24 mouse cellular contexts compared by ENCODE assay signal in the genomic region with DNA sequence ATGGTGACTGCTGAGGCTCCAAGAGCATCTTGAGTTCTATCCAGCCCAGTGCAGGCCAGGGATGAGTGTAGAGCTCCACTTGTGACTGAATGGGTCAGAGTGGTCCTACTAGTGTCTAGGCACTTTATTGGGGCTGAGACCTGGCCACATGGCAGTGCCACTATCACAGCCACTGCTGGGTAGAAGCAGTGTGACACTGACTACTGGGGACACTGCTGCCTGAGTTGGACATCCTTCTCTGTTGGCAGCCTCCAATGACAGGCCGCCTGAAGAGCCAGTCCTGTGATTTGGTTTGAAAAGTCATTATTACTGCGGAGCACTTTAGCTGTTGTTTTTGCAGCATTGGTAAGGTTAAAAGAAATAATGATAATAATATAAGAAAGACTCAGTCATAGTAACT. TPM values are rescaled to one million over a fixed set of nuclear protein-coding genes. Genes with fewer than 3 reads are reported as not detected.
DNase-seq lines count a peak whose midpoint lies in the region; ATAC-seq and TF ChIP-seq lines count a peak whose summit lies in the region.
"Had no signal": no experiment of that assay in that cellular context is flagged by ENCODE, and none has a peak within 500 bp of the region (broad histone marks: within the 10 kb centered on the region; RNA-seq: fewer than 3 reads in every experiment).

No protein-coding gene starts in this region.

- no peak for DNase-seq in forebrain, embryonic 11.5 days (ENCODE audit: low spot score)
- no peak for DNase-seq in midbrain, embryonic 11.5 days (ENCODE audit: low spot score, missing footprints)
- DNase-seq in midbrain, embryonic 10.5 days (ENCODE audit: low spot score), result no peak
- DNase-seq in spleen, adult 18-20 months, result no peak
- DNase-seq: adrenal gland, postnatal 14 days; cerebellum, adult 9-10 months; gastrocnemius, postnatal 25 days; heart, adult 2 months; kidney, adult 8-10 months; kidney, postnatal 10 days; liver, postnatal 0 days; right cerebral cortex, postnatal 14 days; thymus, postnatal 14 days had no signal

- 0 out of 2 replicates have a peak, but pooled peaks have one; percentile 27 for ATAC-seq in forebrain, embryonic 12.5 days (ENCODE audit: low FRiP score)
- ATAC-seq in forebrain, embryonic 11.5 days (replicated peaks; ENCODE audit: low FRiP score), result no peak; the same call in 1 of the 2 replicates
- ATAC-seq in midbrain, embryonic 11.5 days (ENCODE audit: low FRiP score), result no peak
- ATAC-seq in midbrain, embryonic 12.5 days (ENCODE audit: low FRiP score, low read depth), result no peak
- ATAC-seq: CD4-positive, CD25-positive, alpha-beta regulatory T cell, adult 4 months; intestine, embryonic 15.5 days; liver, postnatal 0 days; lung, postnatal 0 days had no signal

- no peak for TF ChIP-seq POLR2A in olfactory bulb, adult 2 months (IDR thresholded peaks at IDR 0.05; ENCODE audit: insufficient read depth, low read depth, low read length)

- no peak for TF ChIP-seq CTCF in olfactory bulb, adult 2 months (IDR thresholded peaks at IDR 0.05; ENCODE audit: insufficient read depth, low read depth, low read length)

- peak overlapping the region; percentile 48 for H3K27ac ChIP-seq in forebrain, embryonic 12.5 days
- H3K27ac ChIP-seq in forebrain, embryonic 11.5 days (ENCODE audit: low read depth, low read length), result no peak overlapping the region
- no peak overlapping the region for H3K27ac ChIP-seq in midbrain, embryonic 11.5 days (ENCODE audit: low read depth, low read length)
- no peak overlapping the region for H3K27ac ChIP-seq in midbrain, embryonic 10.5 days (replicated peaks)
- peak overlapping the region; percentile 11; the same call in 1 of the 2 replicates for H3K27ac ChIP-seq in midbrain, embryonic 12.5 days (replicated peaks)
- peak overlapping the region; percentile 75 for H3K27ac ChIP-seq in olfactory bulb, adult 2 months (ENCODE audit: insufficient read depth, low read depth, low read length)
- H3K27ac ChIP-seq: embryonic facial prominence, embryonic 10.5 days; heart, adult 2 months; intestine, embryonic 15.5 days; limb, embryonic 12.5 days had no signal

- no peaks in the 10 kb centered on the region for H3K27me3 ChIP-seq in forebrain, embryonic 12.5 days
- no peaks in the 10 kb centered on the region for H3K27me3 ChIP-seq in forebrain, embryonic 11.5 days (ENCODE audit: control insufficient read depth, insufficient read depth, low read length)
- H3K27me3 ChIP-seq in midbrain, embryonic 11.5 days (ENCODE audit: control insufficient read depth, insufficient read depth, low read length), result no peaks in the 10 kb centered on the region
- no peaks in the 10 kb centered on the region for H3K27me3 ChIP-seq in midbrain, embryonic 10.5 days (ENCODE audit: low read depth, poor library complexity, severe bottlenecking)
- H3K27me3 ChIP-seq in midbrain, embryonic 12.5 days, result no peaks in the 10 kb centered on the region
- H3K27me3 ChIP-seq: hindbrain, embryonic 15.5 days; intestine, embryonic 15.5 days; limb, embryonic 12.5 days had no signal

- H3K36me3 ChIP-seq in forebrain, embryonic 12.5 days (replicated peaks), result no peaks in the 10 kb centered on the region
- no peaks in the 10 kb centered on the region for H3K36me3 ChIP-seq in forebrain, embryonic 11.5 days (ENCODE audit: control insufficient read depth, insufficient read depth, low read length)
- no peaks in the 10 kb centered on the region for H3K36me3 ChIP-seq in midbrain, embryonic 11.5 days (ENCODE audit: control insufficient read depth, insufficient read depth, low read length)
- H3K36me3 ChIP-seq in midbrain, embryonic 10.5 days, result no peaks in the 10 kb centered on the region
- H3K36me3 ChIP-seq in midbrain, embryonic 12.5 days, result no peaks in the 10 kb centered on the region
- H3K36me3 ChIP-seq: embryonic facial prominence, embryonic 10.5 days; hindbrain, embryonic 15.5 days; intestine, embryonic 15.5 days; limb, embryonic 12.5 days had no signal

- 38% methylated on average over 2 of the region's 2 CpGs for WGBS in forebrain, embryonic 12.5 days
- WGBS in forebrain, embryonic 11.5 days, result 48% methylated on average over 2 of the region's 2 CpGs
- 54% methylated on average over 2 of the region's 2 CpGs for WGBS in midbrain, embryonic 11.5 days
- 67% methylated on average over 2 of the region's 2 CpGs for WGBS in midbrain, embryonic 10.5 days
- WGBS in midbrain, embryonic 12.5 days, result 44% methylated on average over 2 of the region's 2 CpGs
- WGBS in olfactory bulb, adult 2 months, result 28% methylated on average over 2 of the region's 2 CpGs

- no peaks in the 10 kb centered on the region for H3K9me3 ChIP-seq in forebrain, embryonic 12.5 days
- no peaks in the 10 kb centered on the region for H3K9me3 ChIP-seq in forebrain, embryonic 11.5 days (ENCODE audit: control insufficient read depth, low read length)
- H3K9me3 ChIP-seq in midbrain, embryonic 11.5 days (ENCODE audit: control insufficient read depth, low read length), result no peaks in the 10 kb centered on the region
- no peaks in the 10 kb centered on the region for H3K9me3 ChIP-seq in midbrain, embryonic 10.5 days (replicated peaks)
- no peaks in the 10 kb centered on the region for H3K9me3 ChIP-seq in midbrain, embryonic 12.5 days
- H3K9me3 ChIP-seq: embryonic facial prominence, embryonic 10.5 days; hindbrain, embryonic 15.5 days; intestine, embryonic 15.5 days; limb, embryonic 12.5 days had no signal

- no peak overlapping the region for H3K9ac ChIP-seq in forebrain, embryonic 12.5 days
- no peak overlapping the region for H3K9ac ChIP-seq in forebrain, embryonic 11.5 days (ENCODE audit: low read length)
- no peak overlapping the region for H3K9ac ChIP-seq in midbrain, embryonic 11.5 days (ENCODE audit: low read length)
- no peak overlapping the region for H3K9ac ChIP-seq in midbrain, embryonic 12.5 days (replicated peaks)
- H3K9ac ChIP-seq: hindbrain, embryonic 15.5 days; intestine, embryonic 15.5 days; limb, embryonic 12.5 days; liver, postnatal 0 days had no signal

- peaks cover 50% of the 10 kb centered on the region for H3K4me1 ChIP-seq in forebrain, embryonic 12.5 days
- peaks cover 2% of the 10 kb centered on the region; the same call in 1 of the 2 replicates for H3K4me1 ChIP-seq in forebrain, embryonic 11.5 days (replicated peaks; ENCODE audit: control insufficient read depth, insufficient read depth, low read length)
- H3K4me1 ChIP-seq in midbrain, embryonic 11.5 days (ENCODE audit: control insufficient read depth, insufficient read depth, low read length), result peaks cover 24% of the 10 kb centered on the region
- peaks cover 26% of the 10 kb centered on the region for H3K4me1 ChIP-seq in midbrain, embryonic 10.5 days
- H3K4me1 ChIP-seq in midbrain, embryonic 12.5 days, result peaks cover 35% of the 10 kb centered on the region
- peaks cover 11% of the 10 kb centered on the region for H3K4me1 ChIP-seq in olfactory bulb, adult 2 months (ENCODE audit: control insufficient read depth, insufficient read depth, low read length)
- H3K4me1 ChIP-seq: intestine, embryonic 15.5 days; limb, embryonic 12.5 days had no signal

- H3K4me2 ChIP-seq in forebrain, embryonic 12.5 days, result no peak overlapping the region
- H3K4me2 ChIP-seq in forebrain, embryonic 11.5 days (ENCODE audit: low read depth, low read length, severe bottlenecking), result no peak overlapping the region
- H3K4me2 ChIP-seq in midbrain, embryonic 11.5 days, result peak overlapping the region; percentile 0; the same call in 1 of the 2 replicates
- H3K4me2 ChIP-seq in midbrain, embryonic 12.5 days (replicated peaks), result peak overlapping the region; percentile 26; the same call in 1 of the 2 replicates
- H3K4me2 ChIP-seq: hindbrain, embryonic 15.5 days; intestine, embryonic 15.5 days; limb, embryonic 12.5 days; liver, embryonic 11.5 days had no signal

- H3K4me3 ChIP-seq in forebrain, embryonic 12.5 days (replicated peaks), result no peak overlapping the region
- no peak overlapping the region for H3K4me3 ChIP-seq in forebrain, embryonic 11.5 days (ENCODE audit: low read depth, low read length)
- H3K4me3 ChIP-seq in midbrain, embryonic 11.5 days (ENCODE audit: low read depth, low read length), result no peak overlapping the region
- H3K4me3 ChIP-seq in midbrain, embryonic 10.5 days, result no peak overlapping the region
- H3K4me3 ChIP-seq in midbrain, embryonic 12.5 days, result no peak overlapping the region
- no peak overlapping the region for H3K4me3 ChIP-seq in olfactory bulb, adult 2 months (ENCODE audit: insufficient read depth, low read depth, low read length)
- H3K4me3 ChIP-seq: embryonic facial prominence, embryonic 10.5 days; heart, adult 2 months; hindbrain, embryonic 15.5 days; intestine, embryonic 15.5 days; limb, embryonic 12.5 days had no signal

RNA-seq across cellular contexts. Expression of a gene that starts 10.1 kb away (rescaled TPM):
- 51.9 and 60.8 TPM in 2 replicates for polyA plus RNA-seq in forebrain, embryonic 12.5 days (2016; fragmentation: Nextera tagmentation; extraction: Ambion mirVana)
- 26.6 and 27.3 TPM in 2 replicates for polyA plus RNA-seq in forebrain, embryonic 11.5 days (2014; fragmentation: Nextera tagmentation; extraction: Ambion mirVana)
- 28.7 and 31.0 TPM in 2 replicates for polyA plus RNA-seq in midbrain, embryonic 11.5 days (2014; fragmentation: Nextera tagmentation; extraction: Ambion mirVana)
- 14.3 and 33.2 TPM in 2 replicates for polyA plus RNA-seq in midbrain, embryonic 10.5 days (2016; fragmentation: Nextera tagmentation; extraction: Ambion mirVana)
- polyA plus RNA-seq in midbrain, embryonic 12.5 days (2016; fragmentation: Nextera tagmentation; extraction: Ambion mirVana), result 66.4 and 76.0 TPM in 2 replicates
- polyA plus RNA-seq in olfactory bulb, adult 2 months (2012; ENCODE audit: insufficient read depth, insufficient read length, low replicate concordance, missing spikeins), result not detected in 2 replicates
- polyA plus RNA-seq: CD4-positive, CD25-positive, alpha-beta regulatory T cell, adult 4 months; liver, postnatal 0 days; lung, postnatal 0 days; spleen, adult 2 months had no signal

RNA-seq across cellular contexts. Expression of a gene that starts 58.4 kb away (rescaled TPM):
- 28.4 and 29.2 TPM in 2 replicates for polyA plus RNA-seq in forebrain, embryonic 12.5 days (2016; fragmentation: Nextera tagmentation; extraction: Ambion mirVana)
- polyA plus RNA-seq in forebrain, embryonic 11.5 days (2014; fragmentation: Nextera tagmentation; extraction: Ambion mirVana), result 12.8 and 15.8 TPM in 2 replicates
- polyA plus RNA-seq in midbrain, embryonic 11.5 days (2014; fragmentation: Nextera tagmentation; extraction: Ambion mirVana), result 21.7 and 22.9 TPM in 2 replicates
- 6.4 and 14.5 TPM in 2 replicates for polyA plus RNA-seq in midbrain, embryonic 10.5 days (2016; fragmentation: Nextera tagmentation; extraction: Ambion mirVana)
- 41.8 and 42.5 TPM in 2 replicates for polyA plus RNA-seq in midbrain, embryonic 12.5 days (2016; fragmentation: Nextera tagmentation; extraction: Ambion mirVana)
- not detected in 2 replicates for polyA plus RNA-seq in olfactory bulb, adult 2 months (2012; ENCODE audit: insufficient read depth, insufficient read length, low replicate concordance, missing spikeins)
- polyA plus RNA-seq: CD4-positive, CD25-positive, alpha-beta regulatory T cell, adult 4 months; heart, adult 2 months had no signal

Comparison
In these comparisons a context has a peak if more than half of its experiments do, and no peak if none do; other contexts are left out.
1. H3K27ac ChIP-seq: peak in forebrain, embryonic 12.5 days (single experiment), midbrain, embryonic 12.5 days (single experiment) and olfactory bulb, adult 2 months (single experiment); none in forebrain, embryonic 11.5 days (single experiment), midbrain, embryonic 11.5 days (single experiment) and midbrain, embryonic 10.5 days (single experiment).
2. H3K4me2 ChIP-seq: peak in midbrain, embryonic 11.5 days (single experiment) and midbrain, embryonic 12.5 days (single experiment); none in forebrain, embryonic 12.5 days (single experiment) and forebrain, embryonic 11.5 days (single experiment).